Mouse (Mus musculus): ENCODE data around the gene Rai1.

Gene Rai1

DNA sequence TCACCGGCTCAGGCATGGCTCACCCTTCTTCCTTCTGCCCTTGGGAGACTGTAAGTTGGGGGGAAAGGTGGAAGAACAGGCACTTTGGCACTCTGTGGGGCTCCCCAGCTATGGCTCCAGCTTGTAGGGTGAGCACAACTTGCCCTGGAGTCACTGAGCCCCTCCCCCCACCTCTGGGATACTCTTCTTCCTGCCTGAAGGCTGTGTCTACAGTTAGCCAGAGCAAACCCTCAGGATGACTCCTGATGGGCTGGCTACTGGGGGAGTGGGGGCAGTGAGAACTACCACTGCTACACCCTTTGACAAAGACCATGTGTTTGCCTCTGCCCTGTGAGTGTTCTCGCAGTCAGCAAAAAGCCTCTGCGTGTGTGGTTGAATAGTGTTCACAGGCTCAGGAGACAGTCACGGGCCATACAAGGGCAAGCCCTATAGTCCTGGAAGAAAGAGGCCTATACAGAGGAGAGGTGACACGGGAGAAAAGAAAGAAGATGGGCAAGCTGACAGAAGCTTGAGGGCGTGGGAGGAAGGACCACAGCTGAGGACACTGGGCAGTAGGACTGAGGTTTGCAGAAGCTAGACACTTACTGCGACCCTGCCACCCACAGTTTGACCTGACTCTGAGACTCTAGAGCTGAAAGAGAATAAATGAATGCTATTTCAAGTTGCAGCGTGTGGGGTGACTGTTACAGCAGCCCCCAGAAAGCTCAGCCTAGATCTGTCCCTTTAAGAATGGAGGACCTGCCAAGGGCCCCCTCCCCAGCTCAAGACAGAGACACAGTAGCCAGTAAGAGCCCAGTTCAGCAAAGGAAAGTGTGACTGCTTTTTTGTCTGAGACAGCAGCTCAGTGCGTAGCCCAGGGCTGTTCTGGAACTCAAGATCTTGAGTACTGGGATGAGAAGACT lies 9.7 kb upstream of the Rai1 start:
- DNase-seq (ENCODE audit: low spot score in 2 of 2) = no peak

DNA sequence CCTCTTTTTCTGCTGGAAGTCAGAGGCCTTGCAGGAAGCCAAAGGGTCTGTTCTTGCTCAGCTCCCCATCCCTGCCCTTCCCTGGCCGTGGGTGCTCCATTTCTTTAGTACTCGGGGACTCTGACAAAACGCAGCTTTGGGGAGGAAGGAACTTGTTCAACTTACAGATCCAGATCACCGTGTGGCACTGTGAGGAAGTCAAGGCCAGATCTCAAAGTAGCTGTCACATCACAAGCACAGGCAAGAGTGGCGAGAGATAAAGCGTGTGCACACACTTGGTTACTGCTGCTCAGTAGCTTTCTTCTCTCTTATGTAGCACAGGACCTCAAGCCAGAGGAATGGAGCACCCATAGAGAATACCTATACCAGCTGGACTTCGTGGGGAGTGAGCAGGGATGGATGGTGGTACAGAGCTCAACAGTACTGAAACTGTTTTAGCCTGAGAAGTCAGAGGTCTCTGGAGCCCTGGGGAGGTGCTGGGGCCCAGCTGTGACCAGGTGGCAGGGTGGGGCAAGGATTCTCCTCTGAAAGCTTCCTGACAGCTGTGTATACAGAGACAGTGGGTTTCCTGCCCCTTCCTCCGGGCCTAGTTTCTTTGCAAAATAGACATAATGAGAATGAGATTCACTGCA lies 5.1 kb upstream of the Rai1 start:
- DNase-seq (ENCODE audit: low spot score in 2 of 2) = no peak

DNA sequence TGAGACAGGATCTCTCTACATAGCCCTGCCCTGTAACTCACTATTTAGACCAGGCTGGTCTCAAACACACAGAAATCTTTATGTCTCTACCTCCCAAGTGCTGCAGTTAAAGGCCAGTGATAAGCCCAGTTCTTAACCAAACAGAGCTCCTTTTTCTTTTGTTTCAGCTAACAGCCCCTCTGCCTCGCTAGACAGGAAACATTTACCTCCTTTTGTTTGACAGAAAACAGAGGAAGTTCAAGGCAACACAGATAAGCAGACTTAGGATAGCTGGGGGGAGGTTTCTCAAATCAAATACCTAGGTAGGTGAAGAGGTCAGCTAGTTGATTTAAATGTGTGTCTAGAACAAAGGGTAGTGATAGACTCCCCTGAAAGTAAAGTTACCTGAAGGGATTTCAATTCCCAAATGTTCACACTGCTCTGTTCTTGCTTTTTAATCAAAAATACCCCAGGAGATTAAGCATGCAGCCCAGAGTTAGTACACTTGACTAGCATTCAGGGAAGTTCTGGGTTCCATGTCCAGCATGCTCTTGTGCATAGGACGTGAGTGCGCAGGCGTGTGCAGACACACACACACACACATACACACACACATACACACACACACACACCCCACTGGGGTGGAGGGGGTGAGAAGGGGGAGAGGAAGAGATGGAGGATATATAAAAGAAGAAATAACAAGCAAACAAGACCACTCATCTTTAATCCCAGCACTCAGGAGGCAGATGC lies 3.8 kb upstream of the Rai1 start:
- DNase-seq (ENCODE audit: low spot score in 2 of 2) = no peak

DNA sequence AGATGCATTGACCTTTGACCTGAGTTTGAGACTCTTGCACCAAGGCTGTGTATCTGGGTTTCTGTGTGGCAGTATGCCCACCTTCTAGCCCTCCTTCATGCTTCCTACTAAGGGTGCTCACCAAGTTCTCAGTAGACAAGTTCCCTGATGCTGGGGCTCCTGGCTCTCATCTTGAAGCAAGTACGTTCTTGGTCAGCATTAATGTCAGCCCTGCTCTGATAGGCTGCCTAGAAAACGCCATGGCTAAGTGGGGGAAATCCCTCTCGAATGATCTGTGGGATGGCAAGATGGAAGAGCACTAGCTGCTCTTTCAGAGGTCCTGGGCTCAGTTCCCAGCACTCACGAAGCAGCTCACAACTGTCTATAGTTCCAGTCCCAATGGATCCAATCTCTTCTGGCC lies 2.8 kb upstream of the Rai1 start:
- DNase-seq (ENCODE audit: low spot score in 2 of 2) = no peak

DNA sequence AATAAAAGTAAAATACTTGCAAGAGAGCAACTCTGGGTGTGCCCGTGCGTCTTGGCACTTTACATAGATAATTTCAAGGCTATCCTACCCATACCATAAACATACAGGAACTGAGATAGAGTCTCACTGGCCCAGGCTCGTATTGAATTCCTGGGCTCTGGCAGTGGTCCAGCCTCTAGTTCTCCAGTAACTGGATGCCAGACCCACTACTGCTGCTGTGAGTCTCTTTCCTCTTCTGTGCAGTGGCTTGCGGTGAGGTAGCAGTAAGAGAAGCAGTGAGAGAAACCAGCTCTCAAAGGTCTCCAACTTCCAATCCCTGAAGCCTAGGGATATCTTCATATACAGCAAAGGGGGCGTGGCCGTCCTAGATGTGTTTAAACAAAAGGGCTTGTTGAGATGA lies 2.1 kb upstream of the Rai1 start:
- no peak for DNase-seq (ENCODE audit: low spot score in 2 of 2)

DNA sequence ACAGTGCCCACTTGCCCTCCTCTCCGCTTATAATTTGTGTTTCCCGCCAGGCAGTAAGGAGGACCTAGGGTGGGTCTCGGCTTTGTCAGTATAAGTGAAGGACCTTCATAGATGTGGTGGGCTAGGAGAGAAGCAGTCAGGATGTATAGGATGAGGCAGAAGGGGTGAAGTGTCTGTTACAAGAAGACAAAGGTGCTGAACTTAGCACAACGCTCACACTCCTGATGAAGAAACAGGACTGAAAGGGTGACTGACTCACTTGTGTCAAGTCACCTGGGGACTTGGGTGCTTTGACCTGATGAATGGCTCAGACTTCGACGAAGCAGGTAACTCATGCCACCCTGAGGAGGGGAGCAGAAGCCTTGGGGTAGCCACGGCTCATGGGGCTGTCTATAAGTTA lies 1.2 kb upstream of the Rai1 start:
- no peak for DNase-seq (ENCODE audit: low spot score in 2 of 2)

DNA sequence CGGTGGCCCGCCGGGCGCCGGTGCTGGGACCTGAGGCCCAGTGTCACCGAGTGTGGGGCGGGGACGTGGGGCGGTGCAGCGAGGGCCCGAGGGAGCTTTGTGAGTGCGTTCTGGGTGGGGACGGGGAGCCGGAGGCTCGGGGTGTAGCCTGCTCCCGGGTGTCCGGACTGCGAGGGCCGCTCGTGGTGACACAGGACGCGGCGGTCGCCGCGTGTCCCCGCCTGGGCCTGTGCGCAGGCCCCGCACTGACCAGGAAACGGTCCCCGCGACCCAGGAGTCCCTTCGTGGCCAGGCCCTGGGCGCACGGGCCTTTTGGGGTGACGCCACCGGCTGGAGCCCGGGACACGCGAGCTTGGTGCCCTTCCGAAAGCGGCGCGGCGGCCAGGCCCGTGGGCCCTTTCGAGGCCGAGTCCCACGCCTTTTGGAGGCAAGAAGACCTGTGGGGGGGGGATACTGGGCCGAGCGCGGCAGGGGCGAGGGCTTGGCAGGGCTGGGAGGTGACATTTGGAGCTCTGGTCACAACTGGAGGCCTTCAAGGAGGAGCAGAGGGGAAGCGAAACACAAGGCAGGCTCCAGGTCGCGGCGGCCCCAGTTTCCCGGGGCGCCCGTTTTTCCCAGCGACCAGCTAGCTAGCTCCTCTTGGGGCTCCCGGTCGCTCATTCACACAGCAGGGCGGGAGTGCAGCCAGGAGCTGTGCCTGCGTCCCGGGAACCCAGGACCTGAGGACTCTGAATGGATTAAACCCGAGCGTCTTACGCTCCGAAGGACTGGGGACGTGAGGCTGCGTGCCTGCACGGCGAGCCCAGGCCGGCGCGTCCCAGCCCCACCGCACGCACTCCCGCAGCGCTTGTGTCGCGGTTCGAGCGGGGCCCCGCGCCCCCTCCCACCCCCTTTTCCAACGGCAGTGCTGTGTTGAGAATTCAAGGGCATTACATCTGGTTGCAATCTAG lies 1.1 kb downstream of the Rai1 start:
- peak; percentile 67 to 75 for DNase-seq (ENCODE audit: low spot score in 2 of 2)

DNA sequence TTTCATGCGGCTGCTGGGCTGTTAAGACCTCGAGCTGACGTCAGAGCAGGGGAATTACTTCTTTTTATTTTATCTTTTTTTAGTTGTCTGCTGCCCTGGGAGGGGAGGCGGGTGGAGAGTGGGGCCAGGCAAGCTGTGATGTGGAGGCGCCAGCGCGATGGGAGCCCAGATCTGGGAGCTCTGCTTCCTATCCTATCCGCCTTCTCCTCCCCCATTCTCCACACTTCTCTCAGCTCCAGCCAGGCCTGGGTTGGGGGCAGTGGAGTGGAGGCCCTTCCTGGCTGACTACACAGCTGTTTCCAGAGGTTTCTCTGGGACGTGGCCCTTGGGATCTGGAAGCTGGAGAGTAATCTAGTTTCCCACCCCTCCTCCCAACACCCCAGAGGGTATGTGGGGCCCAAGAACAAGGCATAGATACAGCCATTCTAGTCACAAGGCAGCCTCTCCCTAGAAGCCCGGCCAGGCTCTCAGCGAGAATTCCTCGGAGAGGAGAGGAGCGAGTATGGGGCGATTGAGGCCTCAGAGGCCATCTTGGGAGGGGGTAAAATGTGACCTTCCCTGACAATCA lies 1.8 kb downstream of the Rai1 start:
- peak; percentile 64 to 65 for DNase-seq (ENCODE audit: low spot score in 2 of 2)

DNA sequence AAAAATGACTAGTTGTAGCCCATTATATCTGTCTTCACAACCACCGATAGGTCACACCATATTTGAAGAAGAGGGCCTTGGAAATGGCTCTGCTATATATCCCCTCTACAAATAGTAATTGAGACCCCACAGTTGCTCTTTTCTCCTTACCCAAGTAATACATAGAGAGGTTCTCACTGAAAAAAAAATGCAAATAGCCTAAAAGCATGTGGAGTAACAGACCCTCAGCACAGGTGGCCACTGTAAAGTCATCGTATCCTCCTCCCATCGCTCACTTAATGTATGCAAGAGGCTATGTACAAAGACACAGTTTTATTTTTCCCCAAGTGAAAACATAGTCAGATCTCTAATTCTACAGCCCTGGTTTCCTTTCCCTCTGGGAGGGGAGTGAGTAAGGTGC lies 2.6 kb downstream of the Rai1 start:
- no peak for DNase-seq (ENCODE audit: low spot score in 2 of 2)

DNA sequence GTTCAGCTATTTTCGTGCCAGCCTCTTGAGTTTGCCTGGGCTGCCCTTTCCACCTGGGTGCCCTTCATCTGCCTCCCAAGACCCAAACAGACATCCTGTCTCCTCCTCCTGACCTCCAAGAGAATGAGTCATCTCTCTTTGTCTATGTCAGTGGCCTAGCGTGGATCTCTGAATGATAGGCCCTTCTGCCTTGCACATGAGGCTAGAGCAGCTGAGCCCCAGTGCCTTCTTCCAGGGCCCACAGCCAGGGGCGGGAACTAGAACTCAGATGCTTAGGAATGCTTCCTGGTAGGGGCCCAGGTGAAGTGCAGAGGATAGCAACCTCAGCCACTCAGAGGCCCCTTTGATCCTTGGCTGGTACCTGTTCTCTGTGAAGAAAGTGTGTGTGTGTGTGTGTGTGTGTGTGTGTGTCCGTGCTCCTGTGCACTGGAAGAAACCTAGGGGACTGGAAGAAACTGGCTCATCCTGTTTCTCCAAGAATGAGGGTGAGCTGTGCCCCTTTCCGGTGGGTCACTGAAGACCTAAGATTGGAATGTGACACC lies 3.9 kb downstream of the Rai1 start:
- DNase-seq (ENCODE audit: low spot score in 2 of 2) = no peak

DNA sequence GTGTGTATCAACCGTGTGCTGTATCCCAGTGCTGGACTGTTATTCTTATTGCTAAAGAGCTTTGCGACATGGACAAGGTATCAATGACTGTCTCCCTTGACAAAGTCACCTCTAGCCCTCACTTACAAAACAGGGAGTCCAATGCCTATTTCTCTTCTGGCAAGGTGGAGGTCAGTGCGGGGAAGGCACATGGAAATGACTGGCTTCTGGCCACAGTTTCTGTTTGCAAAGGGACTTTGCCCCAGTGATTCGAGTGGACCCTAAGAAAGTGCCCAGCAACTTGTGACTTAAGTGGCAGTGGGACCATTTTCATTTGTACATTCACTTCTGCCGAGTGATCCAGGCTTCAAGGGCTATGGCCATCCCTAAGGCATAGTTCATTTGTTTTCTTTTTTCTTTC lies 5.6 kb downstream of the Rai1 start:
- no peak for DNase-seq (ENCODE audit: low spot score in 2 of 2)

DNA sequence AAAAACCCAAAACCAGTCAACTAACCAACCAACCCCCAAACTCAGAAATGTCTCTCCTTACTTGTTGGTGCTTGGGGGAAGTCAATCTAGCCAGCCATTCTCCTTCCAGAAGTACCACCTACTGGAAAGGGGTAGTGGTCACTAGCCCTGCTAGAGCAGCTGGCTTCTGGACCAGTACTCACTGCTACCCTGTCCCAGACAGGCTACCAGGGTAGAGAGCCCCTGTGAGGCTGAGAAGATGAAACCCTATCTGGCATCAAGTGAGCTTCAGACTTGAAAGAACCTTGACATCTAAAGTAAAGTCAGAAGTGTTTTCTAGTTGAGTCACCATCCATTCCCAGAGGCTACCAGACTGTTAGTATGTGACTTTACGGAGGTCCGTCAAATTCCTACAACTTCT lies 6.8 kb downstream of the Rai1 start:
- no peak for DNase-seq (ENCODE audit: low spot score in 2 of 2)

DNA sequence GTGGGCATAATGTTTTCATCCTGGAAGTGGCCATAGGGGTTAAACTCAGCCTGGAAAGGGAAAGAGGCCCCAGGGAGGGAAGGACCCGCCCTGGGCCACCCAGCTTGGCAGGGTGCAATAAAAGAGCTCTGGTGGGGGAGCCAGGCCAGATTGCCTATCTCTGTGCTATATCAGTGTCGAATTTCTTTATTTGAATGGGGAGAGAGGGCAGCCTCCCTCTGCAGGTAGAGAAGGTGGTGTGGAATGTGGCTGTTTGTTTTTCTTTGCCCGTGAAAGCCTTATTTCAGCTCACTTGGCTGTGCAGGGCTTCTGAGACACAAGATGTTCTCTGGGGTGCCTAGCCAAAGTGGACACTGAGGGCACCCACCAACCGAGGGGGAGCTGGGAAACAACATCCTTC lies 8.8 kb downstream of the Rai1 start:
- DNase-seq (ENCODE audit: low spot score in 2 of 2) = no peak

DNA sequence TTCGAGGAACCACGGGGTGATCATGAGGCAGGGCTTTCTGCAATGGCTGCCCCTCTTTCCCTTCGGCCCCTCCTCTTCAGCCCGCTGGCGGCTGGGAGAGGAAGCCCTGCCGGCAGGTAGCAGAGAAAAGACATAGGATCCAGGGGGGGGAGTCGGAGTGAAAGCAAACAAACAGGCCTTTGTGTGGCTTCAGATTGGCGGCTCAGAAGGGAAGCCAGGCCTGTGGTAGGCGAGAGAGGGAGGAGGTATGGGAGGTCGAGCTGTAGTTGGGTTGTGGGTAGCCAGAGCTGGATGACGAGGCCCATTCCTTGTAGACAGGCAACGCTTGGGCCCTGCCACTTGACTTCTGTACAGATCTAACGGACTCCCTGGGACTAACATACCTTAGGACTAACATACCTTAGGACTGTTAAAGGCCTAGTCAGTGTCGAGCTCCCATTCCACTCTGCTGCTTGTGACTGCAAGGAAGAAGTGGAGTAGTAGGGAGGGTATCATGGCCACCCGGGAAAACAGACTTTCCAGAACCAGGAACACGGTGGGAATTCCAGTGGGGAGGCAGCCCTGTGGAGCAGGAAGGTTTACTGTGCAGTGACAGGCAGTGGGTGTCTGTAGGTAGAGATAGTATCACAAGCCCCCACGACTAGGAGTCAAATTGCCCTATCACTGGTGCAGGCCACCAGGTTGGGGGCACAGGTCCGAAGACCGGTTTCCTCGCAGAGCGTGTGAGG lies 9.6 kb downstream of the Rai1 start:
- peak; percentile 42 to 47 for DNase-seq (ENCODE audit: low spot score in 2 of 2)

DNA sequence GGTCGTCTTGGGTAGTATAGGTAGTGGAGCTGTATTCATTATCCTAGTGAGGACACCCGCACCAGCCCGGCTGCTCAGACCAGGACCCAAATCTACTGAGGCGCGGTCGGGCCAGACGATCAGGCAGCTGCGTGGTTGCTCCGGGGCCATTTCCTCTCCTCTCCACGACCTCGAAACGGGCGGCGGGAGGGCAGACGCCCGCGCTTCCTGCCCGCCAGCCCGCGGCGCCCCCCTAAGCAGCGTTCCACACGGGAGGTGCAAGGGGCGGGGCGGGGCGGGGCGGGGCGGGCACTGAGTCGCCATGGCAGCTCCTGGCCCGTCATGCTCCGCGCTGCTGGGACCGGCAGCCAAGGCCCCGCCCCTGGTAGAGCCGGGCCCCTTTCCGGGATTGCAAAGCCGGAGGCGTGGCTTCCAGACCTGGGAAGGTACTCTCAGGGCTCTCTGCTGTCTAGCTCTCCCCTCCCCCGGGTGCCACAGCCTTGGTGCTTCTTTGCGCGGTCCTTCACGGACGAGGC lies 10.3 kb downstream of the Rai1 start:
- DNase-seq (ENCODE audit: low spot score in 2 of 2) = peak; percentile 95 to 96

DNA sequence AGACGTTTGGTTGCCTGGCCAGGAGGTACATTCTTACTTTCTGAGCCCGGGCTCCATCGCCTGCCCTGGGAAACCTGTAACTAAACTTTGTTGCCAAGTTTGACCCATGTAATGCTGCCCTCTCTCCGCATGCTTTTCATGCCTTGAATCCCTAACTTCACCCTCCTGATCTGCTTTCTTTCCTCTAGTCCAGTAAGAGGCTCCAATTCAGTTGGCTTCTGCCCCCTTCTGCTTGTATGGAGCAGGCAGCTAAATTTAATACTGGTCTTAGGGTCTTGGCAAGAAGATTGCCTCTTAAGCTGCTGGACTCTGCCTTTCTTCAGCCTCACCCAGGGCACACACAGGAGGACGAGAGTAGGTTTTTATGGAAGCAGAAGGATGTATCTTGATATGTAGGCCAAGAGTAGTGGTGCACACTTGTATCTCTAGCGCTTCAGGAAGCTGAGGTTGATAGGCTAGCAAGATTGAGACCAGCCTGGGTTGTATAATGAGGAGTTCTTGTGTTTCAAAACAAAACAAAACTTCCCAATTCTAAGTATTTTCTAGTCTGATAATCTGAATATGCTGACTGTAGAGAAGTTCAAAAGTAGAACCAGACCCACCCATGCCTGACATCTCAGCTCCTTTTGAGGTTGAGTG lies 10.9 kb downstream of the Rai1 start:
- DNase-seq (ENCODE audit: low spot score in 2 of 2) = no peak

DNA sequence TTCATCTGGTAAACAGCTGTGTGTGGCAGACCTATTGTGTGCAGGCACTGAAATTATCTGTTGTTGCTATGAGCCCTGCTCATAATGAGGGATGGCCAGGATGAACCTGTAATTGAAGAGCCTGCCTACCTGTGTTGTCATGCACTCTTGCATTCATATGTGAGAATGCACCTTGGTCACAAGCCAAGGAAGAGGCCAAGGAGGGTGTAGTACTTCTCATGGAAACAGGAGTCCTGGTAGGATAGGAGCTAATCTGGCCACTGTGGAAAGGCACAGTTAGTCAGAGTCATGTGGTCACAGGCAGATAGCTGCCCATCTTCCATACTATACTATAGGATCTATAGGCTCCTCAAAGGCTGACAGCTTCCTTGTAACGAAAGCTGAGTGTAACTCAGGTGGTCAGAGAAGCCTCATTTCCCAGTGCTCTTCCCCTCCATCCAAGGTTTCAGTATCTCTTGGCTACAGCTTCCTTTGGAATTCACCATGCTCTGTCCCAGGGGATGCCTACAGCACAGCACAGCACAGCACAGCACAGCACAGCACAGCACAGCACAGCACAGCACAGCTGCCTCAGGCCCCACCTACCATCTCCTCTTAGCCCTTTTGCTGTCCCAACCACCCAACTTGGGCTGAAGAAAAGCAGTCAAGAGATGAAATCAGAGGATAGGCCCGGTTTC lies 15.9 kb downstream of the Rai1 start:
- DNase-seq (ENCODE audit: low spot score in 2 of 2) = no peak

DNA sequence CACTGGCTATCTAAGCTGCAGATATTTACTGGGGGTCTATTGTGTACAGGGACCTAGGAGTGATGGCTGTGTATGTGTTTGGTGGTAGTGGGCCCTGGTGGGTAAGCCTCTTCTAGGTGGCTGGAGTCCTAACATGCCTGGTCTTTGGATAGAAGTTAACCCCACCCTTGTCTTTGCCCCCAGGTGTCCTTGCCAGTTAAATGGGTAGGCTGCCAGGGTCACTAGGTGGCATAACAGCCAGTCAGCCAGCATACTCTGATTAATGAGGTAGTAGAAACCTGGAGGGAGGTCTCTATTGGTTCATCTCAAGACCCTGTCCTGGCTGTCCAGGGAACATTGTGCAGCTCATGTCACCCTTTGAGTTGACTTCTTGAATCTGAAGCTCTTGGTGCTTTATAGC lies 17.8 kb downstream of the Rai1 start:
- DNase-seq (ENCODE audit: low spot score in 2 of 2) = no peak

DNA sequence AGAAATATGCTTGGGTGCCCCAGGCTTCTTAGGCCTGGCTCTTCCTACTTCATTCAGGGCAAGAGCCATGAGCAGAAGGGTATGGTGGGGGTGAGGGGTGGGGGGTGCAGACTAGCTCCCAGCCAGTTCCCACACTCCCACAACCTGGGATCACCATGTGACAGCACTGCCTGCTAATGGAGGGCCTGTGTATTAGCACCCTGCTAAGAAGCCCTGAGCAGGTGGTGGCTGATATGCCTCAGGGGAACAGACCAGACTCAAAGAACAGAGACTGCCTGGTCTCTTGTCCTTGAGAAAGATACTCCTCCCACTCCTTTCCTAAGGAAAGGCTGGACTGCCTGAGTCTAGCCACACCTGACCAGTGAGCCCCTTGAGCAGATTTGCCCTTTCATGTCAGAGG lies 22.2 kb downstream of the Rai1 start:
- no peak for DNase-seq (ENCODE audit: low spot score in 2 of 2)

All from heart, adult 9 months (tissue).